Mouse (Mus musculus) monocyte, adult 5-6 weeks (primary cell): ENCODE data around the gene Gm10964. TPM values are rescaled to one million over a fixed set of nuclear protein-coding genes. Genes with fewer than 3 reads are reported as not detected.
"Not testable (repeated sequence)": the region's sequence is repeated elsewhere in the genome, so short reads cannot be mapped to it uniquely, and the experiment has no call there.

Experiments
- ATAC-seq: fragments of 153-309, 156-312 bp; replicated peaks from 2 replicates; pipeline ENCODE4 v1.8.0; 2017; ENCODE audit warnings: mild to moderate bottlenecking; ENCODE audit not compliant: low TSS enrichment, insufficient number of reproducible peaks, severe bottlenecking, poor library complexity, low FRiP score
- total RNA-seq: library from RNA; stranded (forward); fragments of 200-1000, 200-491, 200-594 nt; gene quantifications from 3 replicates; pipeline ENCODE4 v1.2.3, GENCODE M21; 2017

Gm10964 gene
- total RNA-seq, 1 experiment from 2014 or later, result not detected

GRCm38 (mm10) chr3:103771531-103772130 lies 32.5 kb downstream of the Gm10964 start:
- no peak for ATAC-seq

GRCm38 (mm10) chr3:103772846-103773245 lies 33.7 kb downstream of the Gm10964 start:
- ATAC-seq, result peak; percentile 59; the same call in 1 of the 2 replicates

GRCm38 (mm10) chr3:103773508-103773907 lies 34.3 kb downstream of the Gm10964 start:
- no peak for ATAC-seq

GRCm38 (mm10) chr3:103774009-103774408 lies 34.8 kb downstream of the Gm10964 start:
- no peak for ATAC-seq

GRCm38 (mm10) chr3:103777940-103778339 lies 38.8 kb downstream of the Gm10964 start:
- ATAC-seq, result no peak

- no peak for ATAC-seq
Measured at GRCm38 (mm10) chr3:103778660-103779059, 39.5 kb downstream of the Gm10964 start.

- peak; percentile 68 for ATAC-seq
Measured at GRCm38 (mm10) chr3:103779183-103779582, 40.0 kb downstream of the Gm10964 start.

- no peak for ATAC-seq
Measured at GRCm38 (mm10) chr3:103780271-103780670, 41.1 kb downstream of the Gm10964 start.

GRCm38 (mm10) chr3:103780777-103781176 lies 41.6 kb downstream of the Gm10964 start:
- no peak for ATAC-seq

- no peak for ATAC-seq
Measured at GRCm38 (mm10) chr3:103782844-103783609, 43.9 kb downstream of the Gm10964 start.

- no peak for ATAC-seq
Measured at GRCm38 (mm10) chr3:103787225-103787624, 48.1 kb downstream of the Gm10964 start.

GRCm38 (mm10) chr3:103789096-103789495 lies 49.9 kb downstream of the Gm10964 start:
- ATAC-seq, result no peak

- no peak for ATAC-seq
Measured at GRCm38 (mm10) chr3:103789891-103790345, 50.8 kb downstream of the Gm10964 start.

GRCm38 (mm10) chr3:103790346-103791145 lies 51.4 kb downstream of the Gm10964 start:
- no peak for ATAC-seq

GRCm38 (mm10) chr3:103791230-103792110 lies 52.3 kb downstream of the Gm10964 start, which contains the start of gene Hipk1:
Gene Hipk1, minus strand, starts transcription at chr3:103791563.
- peak; percentile 97 for ATAC-seq

- ATAC-seq, result not testable (repeated sequence)
Measured at GRCm38 (mm10) chr3:103792111-103792406, 52.9 kb downstream of the Gm10964 start.

- ATAC-seq, result no peak
Measured at GRCm38 (mm10) chr3:103792566-103792965, 53.4 kb downstream of the Gm10964 start.
